Mouse (Mus musculus) myocyte (in vitro differentiated cells): ENCODE data around the gene Clec4f.

Experiments used
- MAX ChIP-seq: IDR thresholded peaks from one replicate; pipeline ENCODE4 v1.6.1; 2011; ENCODE audit warnings: low read depth, mild to moderate bottlenecking, control low read depth
- POLR2A ChIP-seq: IDR thresholded peaks from one replicate; pipeline ENCODE4 v1.6.1; 2011; ENCODE audit warnings: low read depth, mild to moderate bottlenecking, control low read depth, moderate library complexity; ENCODE audit not compliant: insufficient read length
- REST ChIP-seq: IDR thresholded peaks from one replicate; pipeline ENCODE4 v1.6.1; 2011; ENCODE audit warnings: mild to moderate bottlenecking, control low read depth, moderate library complexity; ENCODE audit not compliant: insufficient read depth, insufficient read length
- TCF12 ChIP-seq: IDR thresholded peaks from one replicate; pipeline ENCODE4 v1.6.1; 2011; ENCODE audit warnings: mild to moderate bottlenecking, control low read depth; ENCODE audit not compliant: poor library complexity, insufficient read depth, severe bottlenecking
- TCF3 ChIP-seq: IDR thresholded peaks from one replicate; pipeline ENCODE4 v1.6.1; 2011; ENCODE audit warnings: low read depth, control low read depth; ENCODE audit not compliant: insufficient read length
- USF1 ChIP-seq: IDR thresholded peaks from one replicate; pipeline ENCODE4 v1.6.1; 2011; ENCODE audit warnings: low read depth, mild to moderate bottlenecking, control low read depth, moderate library complexity

GRCm38 (mm10) chr6:83598646-83599045, 57.3 kb downstream of the Clec4f start:
- TF ChIP-seq TCF3 (no peak), MAX (no peak), POLR2A (no peak), USF1 (no peak), REST (no peak), TCF12 (no peak)
